Mouse (Mus musculus) midbrain, embryonic 16.5 days (tissue): ENCODE results near the gene Col27a1. TPM values are rescaled to one million over a fixed set of nuclear protein-coding genes. Genes with fewer than 3 reads are reported as not detected.

Source experiments
- ATAC-seq: fragments of 200-750 bp; cut with Nextera tagmentation; 2 replicates; pipeline ENCODE4 v1.8.0; 2017; ENCODE audit warnings: moderate TSS enrichment
- H3K27ac ChIP-seq: fragments of 300-500 bp; sonication (generic); 2 replicates; pipeline ENCODE4 v1.5.1; 2014; ENCODE audit warnings: mild to moderate bottlenecking, low read length, mixed read lengths
- H3K27me3 ChIP-seq: fragments of 300-500 bp; sonication (generic); 2 replicates; pipeline ENCODE4 v1.6.1; 2014; ENCODE audit warnings: low read depth, low read length, mixed read lengths; ENCODE audit not compliant: control insufficient read depth, insufficient read depth
- H3K36me3 ChIP-seq: fragments of 300-500 bp; sonication (generic); 2 replicates; pipeline ENCODE4 v1.6.1; 2014; ENCODE audit warnings: mild to moderate bottlenecking, low read length, moderate library complexity, mixed read lengths; ENCODE audit not compliant: control insufficient read depth, insufficient read depth
- H3K4me1 ChIP-seq: fragments of 300-500 bp; sonication (generic); 2 replicates; pipeline ENCODE4 v1.6.1; 2014; ENCODE audit warnings: mild to moderate bottlenecking, low read length, mixed read lengths; ENCODE audit not compliant: control insufficient read depth, insufficient read depth
- H3K4me2 ChIP-seq: fragments of 300-500 bp; sonication (generic); 2 replicates; pipeline ENCODE4 v1.6.1; 2014; ENCODE audit warnings: mild to moderate bottlenecking, low read length, mixed read lengths
- H3K4me3 ChIP-seq: fragments of 300-500 bp; sonication (generic); 2 replicates; pipeline ENCODE4 v1.5.1; 2014; ENCODE audit warnings: low read depth, mild to moderate bottlenecking, low read length, moderate library complexity, mixed read lengths
- H3K9ac ChIP-seq: fragments of 300-500 bp; sonication (generic); 2 replicates; pipeline ENCODE4 v1.6.1; 2014; ENCODE audit warnings: low read depth, low read length, mixed read lengths
- H3K9me3 ChIP-seq: fragments of 300-500 bp; sonication (generic); replicated peaks from 2 replicates; pipeline ENCODE4 v1.6.1; 2014; ENCODE audit warnings: mild to moderate bottlenecking, low read length, mixed read lengths; ENCODE audit not compliant: control insufficient read depth, poor library complexity, severe bottlenecking
- WGBS: fragments of 180-500 bp; shearing (Covaris S2); extraction: QIAGEN DNeasy Blood & Tissue Kit; methylation state at CpG from one replicate; pipeline ENCODE4 v1.1.7; 2014; 5-methylcytosine and 5-hydroxymethylcytosine counted together
- polyA plus RNA-seq: library from polyadenylated mRNA; unstranded; fragments of >200 nt; fragmentation: Nextera tagmentation; extraction: Ambion mirVana; gene quantifications from 2 replicates; pipeline ENCODE4 v1.2.1, GENCODE M21; 2015

The Col27a1 gene
- polyA plus RNA-seq, 1 experiment from 2014 or later, result 1.6 TPM

DNA sequence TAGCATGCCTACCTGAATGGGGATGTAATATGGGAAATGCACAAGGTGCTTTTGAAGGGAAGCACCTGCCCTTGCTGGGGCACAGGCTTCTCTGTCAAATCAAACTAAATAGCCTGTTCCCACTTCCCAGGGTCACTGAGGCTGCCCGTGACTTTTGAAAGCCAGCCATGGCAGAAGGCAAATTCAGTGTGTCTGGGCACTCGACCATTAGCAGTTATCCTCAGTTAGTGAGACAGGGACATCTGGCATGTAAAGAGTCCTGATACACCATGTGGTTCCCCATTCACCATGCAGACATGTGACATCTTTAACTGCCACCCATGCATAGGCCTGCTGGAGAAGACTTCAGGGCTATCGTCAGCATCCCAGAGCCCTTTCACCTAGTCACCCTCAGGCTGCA, 5.3 kb downstream of the Col27a1 start:
- Histone ChIP-seq H3K27me3 (peaks cover 22% of the 10 kb centered on the region), H3K4me1 (peaks cover 17% of the 10 kb centered on the region), H3K9ac (no peak overlapping the region), H3K9me3 (no peaks in the 10 kb centered on the region), H3K4me2 (no peak overlapping the region), H3K4me3 (no peak overlapping the region), H3K27ac (no peak overlapping the region), H3K36me3 (no peaks in the 10 kb centered on the region)
- ATAC-seq, result no peak
- WGBS, result 79% methylated on average over 3 of the region's 3 CpGs

DNA sequence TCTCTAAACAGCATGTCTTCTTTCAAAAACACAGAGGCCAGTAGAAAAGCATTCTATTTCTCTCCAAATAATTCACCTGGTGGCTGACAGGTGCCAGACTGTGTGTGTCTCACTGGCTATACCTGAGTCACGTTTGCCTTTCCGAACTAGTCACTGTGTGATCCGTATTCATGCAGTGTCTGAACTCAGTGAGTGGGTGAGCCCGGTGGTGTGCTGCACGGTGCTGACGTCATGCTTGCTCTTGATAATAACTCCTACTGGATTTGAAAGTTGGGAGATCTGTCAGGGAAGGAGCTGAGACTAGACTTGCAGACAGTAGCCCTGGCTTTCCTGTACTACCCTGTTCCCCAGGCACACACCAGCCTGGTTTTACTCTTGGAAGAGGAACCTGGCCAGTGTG, 5.8 kb downstream of the Col27a1 start:
- ATAC-seq, result no peak
- H3K27me3 ChIP-seq, result peaks cover 16% of the 10 kb centered on the region
- no peak overlapping the region for H3K9ac ChIP-seq
- WGBS, result 87% methylated on average over 6 of the region's 6 CpGs
- H3K4me1 ChIP-seq, result peaks cover 12% of the 10 kb centered on the region
- H3K4me2 ChIP-seq, result no peak overlapping the region
- no peaks in the 10 kb centered on the region for H3K36me3 ChIP-seq
- H3K4me3 ChIP-seq, result no peak overlapping the region
- H3K27ac ChIP-seq, result no peak overlapping the region
- H3K9me3 ChIP-seq, result no peaks in the 10 kb centered on the region

DNA sequence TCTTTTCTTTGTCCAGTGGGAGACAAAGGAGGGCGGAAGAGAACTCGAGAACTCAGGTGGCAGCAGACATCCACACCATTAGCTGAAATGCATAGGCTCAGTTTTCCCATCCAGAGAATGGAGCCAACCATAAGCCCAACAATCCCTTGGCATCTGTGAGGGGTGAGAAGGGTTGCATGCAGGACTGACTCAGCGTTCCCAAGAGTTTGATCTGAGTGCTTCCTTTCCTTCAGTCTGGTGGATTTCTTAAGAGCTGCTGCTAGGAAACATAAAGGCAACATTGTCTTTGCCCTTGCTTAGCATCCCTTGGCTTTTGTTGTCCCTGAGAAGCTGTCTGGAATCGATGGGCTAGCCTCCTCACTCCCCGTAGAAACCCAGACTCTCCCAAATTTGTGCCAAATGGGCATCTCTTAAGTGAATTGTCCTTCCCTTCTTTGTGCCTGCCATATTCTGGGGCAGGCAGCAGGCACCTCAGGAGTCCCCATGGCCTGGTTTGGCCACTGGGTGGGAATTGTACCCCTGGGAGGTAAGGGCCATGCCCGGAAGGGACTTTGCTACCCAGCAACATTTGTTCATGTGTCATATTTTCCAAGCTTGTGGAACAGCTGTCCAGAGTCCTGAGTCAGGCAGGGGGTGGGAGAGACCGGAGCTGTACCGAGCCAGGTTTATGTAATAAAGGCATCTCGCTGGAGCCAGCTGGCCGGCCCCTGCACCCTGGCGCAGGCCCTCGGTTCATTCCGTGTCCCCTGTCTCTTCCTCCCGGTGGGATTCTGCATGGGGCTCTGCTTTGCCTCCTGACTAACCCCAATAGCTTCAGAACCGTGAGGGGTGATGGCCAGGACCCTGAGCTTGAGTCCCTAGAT, 7.5 kb downstream of the Col27a1 start:
- no peaks in the 10 kb centered on the region for H3K9me3 ChIP-seq
- H3K36me3 ChIP-seq, result no peaks in the 10 kb centered on the region
- WGBS, result 85% methylated on average over 15 of the region's 15 CpGs
- H3K4me3 ChIP-seq, result no peak overlapping the region
- H3K27ac ChIP-seq, result no peak overlapping the region
- no peak overlapping the region for H3K9ac ChIP-seq
- no peak overlapping the region for H3K4me2 ChIP-seq
- H3K27me3 ChIP-seq, result peaks cover 8% of the 10 kb centered on the region
- no peak for ATAC-seq
- H3K4me1 ChIP-seq, result peaks cover under 1% of the 10 kb centered on the region; the same call in 1 of the 2 replicates

DNA sequence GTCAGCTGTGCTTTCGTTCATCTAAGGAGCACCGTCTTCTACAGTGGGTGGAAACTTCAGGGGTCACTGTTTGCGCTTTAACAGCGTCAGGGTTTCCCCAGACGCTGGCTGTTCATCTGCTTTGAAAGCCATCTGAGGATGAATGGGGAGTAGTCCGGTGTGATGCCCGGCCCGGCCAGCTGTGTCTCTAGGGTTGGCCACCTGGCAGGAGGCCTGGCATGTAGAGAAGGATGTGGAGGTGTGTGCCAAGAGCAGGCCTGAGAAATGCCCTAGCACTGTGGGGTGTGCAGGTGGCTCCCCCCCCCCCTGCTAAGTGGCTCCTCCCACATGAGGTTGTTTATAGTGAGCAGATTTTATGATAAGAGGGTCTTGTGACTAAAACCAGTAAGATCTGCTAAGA, 8.4 kb downstream of the Col27a1 start:
- 64% methylated on average over 8 of the region's 8 CpGs for WGBS
- Histone ChIP-seq H3K4me3 (no peak overlapping the region), H3K4me1 (peaks cover 3% of the 10 kb centered on the region; the same call in 1 of the 2 replicates), H3K27ac (no peak overlapping the region), H3K36me3 (no peaks in the 10 kb centered on the region), H3K9ac (no peak overlapping the region), H3K9me3 (no peaks in the 10 kb centered on the region), H3K27me3 (no peaks in the 10 kb centered on the region), H3K4me2 (no peak overlapping the region)
- no peak for ATAC-seq

DNA sequence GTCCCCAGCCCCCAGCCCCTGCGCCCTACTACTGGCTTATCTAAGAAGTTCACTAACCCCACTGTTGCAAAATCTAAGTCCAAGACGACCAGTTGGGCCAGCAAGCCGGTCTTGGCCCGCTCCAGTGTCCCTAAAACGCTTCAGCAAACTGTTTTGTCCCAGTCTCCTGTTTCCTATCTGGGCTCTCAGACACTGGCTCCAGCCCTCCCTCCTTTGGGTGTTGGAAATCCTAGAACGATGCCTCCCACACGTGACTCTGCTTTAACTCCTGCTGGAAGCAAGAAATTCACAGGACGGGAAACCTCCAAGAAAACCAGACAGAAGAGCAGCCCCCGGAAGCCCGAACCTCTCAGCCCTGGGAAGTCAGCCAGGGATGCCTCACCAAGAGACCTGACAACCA, 11.6 kb downstream of the Col27a1 start:
- 82% methylated on average over 10 of the region's 10 CpGs for WGBS
- Histone ChIP-seq H3K4me1 (peaks cover 16% of the 10 kb centered on the region), H3K4me3 (no peak overlapping the region), H3K9me3 (no peaks in the 10 kb centered on the region), H3K9ac (no peak overlapping the region), H3K27me3 (no peaks in the 10 kb centered on the region), H3K27ac (no peak overlapping the region), H3K4me2 (no peak overlapping the region), H3K36me3 (no peaks in the 10 kb centered on the region)
- no peak for ATAC-seq

DNA sequence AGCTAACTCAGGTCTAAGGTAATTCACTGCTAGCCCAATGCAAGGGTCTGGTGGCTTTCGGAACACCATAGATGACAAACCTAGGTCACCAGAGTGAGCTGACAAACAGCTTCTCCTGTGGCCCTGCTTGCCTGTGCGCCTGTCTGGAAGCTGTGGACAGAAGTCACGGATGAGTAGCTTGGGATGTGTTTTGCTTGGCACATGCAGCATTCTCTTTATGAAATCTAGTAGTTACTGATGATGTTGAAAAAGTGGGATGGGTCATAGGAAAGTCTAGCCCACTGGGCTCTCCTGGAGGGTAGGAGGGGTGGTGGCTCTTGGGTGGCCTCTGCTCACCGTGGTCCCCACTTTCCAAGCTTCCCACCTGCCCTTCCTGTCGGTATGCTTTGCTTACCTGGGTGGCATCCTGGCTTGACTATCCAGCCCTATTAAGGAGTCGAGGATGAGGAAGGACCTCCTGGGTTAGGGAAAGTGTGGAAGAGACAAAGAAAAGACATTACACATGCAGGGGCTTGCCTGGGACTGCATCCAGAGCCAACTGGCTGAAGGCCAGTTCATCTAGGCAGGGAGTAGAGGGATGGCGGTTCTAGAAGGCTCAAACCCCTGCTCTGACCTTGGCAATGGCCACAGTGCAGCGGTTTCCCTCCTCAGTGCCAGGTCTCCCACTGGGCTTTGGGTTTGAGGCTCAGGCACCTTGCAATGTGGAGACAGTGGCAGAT, 12.5 kb downstream of the Col27a1 start:
- Histone ChIP-seq H3K27me3 (no peaks in the 10 kb centered on the region), H3K9me3 (no peaks in the 10 kb centered on the region), H3K4me2 (no peak overlapping the region), H3K4me3 (no peak overlapping the region), H3K36me3 (no peaks in the 10 kb centered on the region), H3K4me1 (peaks cover 22% of the 10 kb centered on the region), H3K9ac (no peak overlapping the region), H3K27ac (no peak overlapping the region; the same call in 1 of the 2 replicates)
- no peak for ATAC-seq
- 72% methylated on average over 8 of the region's 8 CpGs for WGBS

DNA sequence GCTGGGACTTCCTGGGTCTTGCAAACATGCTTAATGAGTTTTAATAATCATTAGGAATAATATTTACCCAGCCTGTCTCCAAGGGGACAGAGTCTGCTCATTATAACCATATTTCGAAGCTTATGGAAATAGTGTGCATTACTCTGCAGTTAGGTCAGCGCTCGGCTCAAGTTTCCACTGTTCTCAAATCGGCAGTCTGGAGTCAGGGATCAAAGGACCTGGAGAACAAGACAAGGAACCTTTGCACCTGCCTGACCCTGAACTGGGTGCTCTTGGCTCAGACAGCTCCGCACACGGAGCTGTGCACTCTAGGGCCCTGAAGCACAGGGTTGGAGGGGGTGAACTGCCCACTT, 13.1 kb downstream of the Col27a1 start:
- ATAC-seq, result no peak
- WGBS, result 66% methylated on average over 6 of the region's 6 CpGs
- Histone ChIP-seq H3K9me3 (no peaks in the 10 kb centered on the region), H3K36me3 (no peaks in the 10 kb centered on the region), H3K27ac (no peak overlapping the region), H3K4me1 (peaks cover 22% of the 10 kb centered on the region), H3K27me3 (no peaks in the 10 kb centered on the region), H3K4me3 (no peak overlapping the region), H3K4me2 (no peak overlapping the region), H3K9ac (no peak overlapping the region)

DNA sequence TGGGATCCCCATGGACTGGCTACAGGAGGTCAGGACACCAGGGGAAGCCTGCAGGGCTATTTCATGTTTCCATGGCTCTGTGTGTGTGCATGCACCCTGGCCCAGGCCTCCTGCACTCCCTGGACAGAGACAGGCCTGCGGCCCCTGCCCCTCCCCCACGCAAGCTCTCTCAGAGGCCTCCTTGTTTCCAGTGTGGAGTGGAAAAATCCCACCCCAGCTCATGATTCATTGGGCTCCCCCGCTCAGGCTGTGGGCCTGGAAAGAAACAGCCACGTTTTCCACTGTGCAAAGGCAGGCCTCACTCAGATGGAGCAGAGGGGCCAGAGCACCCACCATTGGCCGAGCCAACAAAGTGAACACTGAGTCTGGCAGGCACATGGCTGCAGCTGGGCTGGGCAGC, 15.1 kb downstream of the Col27a1 start:
- Histone ChIP-seq H3K4me3 (no peak overlapping the region), H3K9me3 (no peaks in the 10 kb centered on the region), H3K4me2 (no peak overlapping the region), H3K27me3 (no peaks in the 10 kb centered on the region), H3K9ac (no peak overlapping the region), H3K27ac (no peak overlapping the region), H3K4me1 (peaks cover 22% of the 10 kb centered on the region), H3K36me3 (no peaks in the 10 kb centered on the region)
- WGBS, result 61% methylated on average over 5 of the region's 5 CpGs
- ATAC-seq, result peak; percentile 30

DNA sequence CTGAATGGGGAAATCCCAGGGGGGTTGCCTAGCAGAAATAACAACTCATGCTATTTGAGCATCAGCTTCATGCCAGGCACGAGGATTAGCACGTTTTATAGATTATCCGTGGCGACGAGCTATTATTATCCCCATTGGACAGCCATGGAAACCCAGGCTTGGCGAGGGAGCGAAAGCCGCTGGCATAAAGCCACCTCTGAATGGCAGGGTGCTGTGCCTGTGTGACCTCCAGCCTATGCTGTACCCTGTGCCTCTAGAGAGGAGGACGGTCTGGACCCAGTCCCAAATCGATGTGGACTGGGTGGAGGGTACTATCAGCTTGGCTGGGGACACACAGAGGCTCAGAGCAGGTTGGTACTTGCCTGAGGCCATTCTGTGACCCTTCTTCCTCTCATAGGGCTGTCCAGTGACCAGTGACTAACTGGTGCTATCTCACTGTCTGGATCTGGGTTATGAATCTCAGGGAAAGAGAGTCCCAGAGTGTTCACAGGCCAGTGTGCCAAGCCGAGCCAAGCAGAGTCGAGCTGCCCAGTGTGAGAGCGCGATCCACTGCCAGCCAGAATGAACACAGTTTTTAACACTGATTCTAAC, 16.3 kb downstream of the Col27a1 start:
- H3K4me1 ChIP-seq, result peaks cover 22% of the 10 kb centered on the region
- H3K27ac ChIP-seq, result peak overlapping the region; percentile 55
- peak; percentile 59 for ATAC-seq
- no peaks in the 10 kb centered on the region for H3K9me3 ChIP-seq
- no peak overlapping the region for H3K4me3 ChIP-seq
- no peak overlapping the region for H3K4me2 ChIP-seq
- no peak overlapping the region for H3K9ac ChIP-seq
- no peaks in the 10 kb centered on the region for H3K36me3 ChIP-seq
- no peaks in the 10 kb centered on the region for H3K27me3 ChIP-seq
- WGBS, result 40% methylated on average over 14 of the region's 14 CpGs
